Mouse (Mus musculus): ENCODE measurements around the gene Hydin. TPM values are rescaled to one million over a fixed set of nuclear protein-coding genes. Genes with fewer than 3 reads are reported as not detected.

Gene Hydin
- total and polyA plus RNA-seq, 3 experiments, result 9.5 to 17.3 (median 9.8) TPM

GRCm38 (mm10) chr8:110319586-110319985 is 52.8 kb downstream of the Hydin start:
- H3K27ac ChIP-seq (ENCODE audit: insufficient read depth, low read depth), result no peak overlapping the region
- no peaks in the 10 kb centered on the region for H3K79me2 ChIP-seq (replicated peaks; ENCODE audit: control insufficient read depth, extremely low read depth, insufficient read depth, poor library complexity, severe bottlenecking)
- dilution Hi-C loops (cut with MboI; ENCODE audit: extremely low pct_ligation_motif_present, extremely low pct_unique_long_range_greater_than_20kb, low sequenced_read_pairs), result no loop called here
- no peaks in the 10 kb centered on the region for H3K36me3 ChIP-seq (replicated peaks in 1 of 2; ENCODE audit: control insufficient read depth in 1 of 2, insufficient read depth in 1 of 2, low read length in 1 of 2)
- peaks cover 8 to 12% of the 10 kb centered on the region in 2 experiments for H3K4me1 ChIP-seq (ENCODE audit: control insufficient read depth in 1 of 2, insufficient read depth in 2 of 2)
- DNase-seq (ENCODE audit: extremely low read depth), result no peak
- in situ Hi-C loops (cut with MboI; ENCODE audit: low pct_ligation_motif_present, low pct_unique_long_range_greater_than_20kb, low sequenced_read_pairs), result no loop called here
- no peaks in the 10 kb centered on the region for H3K27me3 ChIP-seq (replicated peaks)
- no peaks in the 10 kb centered on the region for H3K9me3 ChIP-seq (replicated peaks; ENCODE audit: low read length)
- no peak overlapping the region for H3K4me3 ChIP-seq (replicated peaks in 1 of 3; ENCODE audit: low read depth in 2 of 3, low read length in 2 of 3, poor library complexity in 1 of 3)
- H3K9ac ChIP-seq (ENCODE audit: insufficient read depth, low read depth), result no peak overlapping the region
- TF ChIP-seq TCF12 (IDR thresholded peaks at IDR 0.05; ENCODE audit: low read depth, low read length), result no peak
- TF ChIP-seq GABPA (IDR thresholded peaks at IDR 0.05; ENCODE audit: insufficient replicate concordance, low read depth, low read length), result no peak
- TF ChIP-seq POLR2AphosphoS2 (IDR thresholded peaks at IDR 0.05; ENCODE audit: low read depth, low read length), result no peak
- no peak for TF ChIP-seq MAFK (IDR thresholded peaks at IDR 0.05; ENCODE audit: insufficient replicate concordance, low read length)
- no peak for TF ChIP-seq SMC3 (IDR thresholded peaks at IDR 0.05; ENCODE audit: low read depth, low read length)
- TF ChIP-seq ZKSCAN1 (IDR thresholded peaks at IDR 0.05; ENCODE audit: borderline replicate concordance, low read depth, low read length), result no peak
- no peak for TF ChIP-seq USF1 (IDR thresholded peaks at IDR 0.05; ENCODE audit: low read depth, low read length)
- TF ChIP-seq EP300 (IDR thresholded peaks at IDR 0.05; ENCODE audit: low read length), result no peak
- TF ChIP-seq ZC3H11A (IDR thresholded peaks at IDR 0.05; ENCODE audit: low read depth, low read length), result no peak
- TF ChIP-seq TBP (conservative IDR thresholded peaks at IDR 0.05; ENCODE audit: low read depth, low read length), result no peak
- no peak for TF ChIP-seq MXI1 (IDR thresholded peaks at IDR 0.05; ENCODE audit: low read depth, low read length)
- H3K4me2 ChIP-seq (ENCODE audit: insufficient read depth, low read depth, poor library complexity, severe bottlenecking), result no peak overlapping the region

DNA sequence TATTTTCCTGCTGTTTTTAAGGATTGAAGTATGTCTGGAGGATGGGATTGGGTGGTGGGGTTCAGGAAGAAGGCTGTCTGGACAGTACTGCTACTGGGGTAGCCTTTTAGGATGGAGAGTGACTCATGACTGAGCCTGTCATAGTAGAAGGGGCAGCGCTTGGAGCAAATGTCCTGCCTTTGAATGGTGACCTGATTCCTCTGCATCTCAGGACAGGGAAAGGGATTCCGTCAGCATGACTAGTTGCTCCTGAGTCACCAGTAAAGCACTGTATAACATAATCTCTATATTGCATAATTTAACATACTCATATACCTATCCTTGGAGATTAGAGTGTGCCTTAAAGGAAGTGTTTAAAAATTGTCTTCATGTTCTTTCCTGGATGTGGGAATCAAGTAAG is 54.7 kb downstream of the Hydin start:
- no peaks in the 10 kb centered on the region for H3K9me3 ChIP-seq (replicated peaks; ENCODE audit: low read length)
- in situ Hi-C loops (cut with MboI; ENCODE audit: low pct_ligation_motif_present, low pct_unique_long_range_greater_than_20kb, low sequenced_read_pairs), result no loop called here
- H3K36me3 ChIP-seq (replicated peaks in 1 of 2; ENCODE audit: control insufficient read depth in 1 of 2, insufficient read depth in 1 of 2, low read length in 1 of 2), result no peaks in the 10 kb centered on the region
- dilution Hi-C loops (cut with MboI; ENCODE audit: extremely low pct_ligation_motif_present, extremely low pct_unique_long_range_greater_than_20kb, low sequenced_read_pairs), result no loop called here
- no peak overlapping the region for H3K4me3 ChIP-seq (replicated peaks in 1 of 3; ENCODE audit: low read depth in 2 of 3, low read length in 2 of 3, poor library complexity in 1 of 3)
- no peaks in the 10 kb centered on the region for H3K27me3 ChIP-seq (replicated peaks)
- no peaks in the 10 kb centered on the region for H3K79me2 ChIP-seq (replicated peaks; ENCODE audit: control insufficient read depth, extremely low read depth, insufficient read depth, poor library complexity, severe bottlenecking)
- H3K9ac ChIP-seq (ENCODE audit: insufficient read depth, low read depth), result no peak overlapping the region
- H3K4me1 ChIP-seq (ENCODE audit: control insufficient read depth in 1 of 2, insufficient read depth in 2 of 2), result peaks cover 8 to 16% of the 10 kb centered on the region in 2 experiments
- no peak overlapping the region for H3K27ac ChIP-seq (ENCODE audit: insufficient read depth, low read depth)
- no peak overlapping the region; the same call in 1 of the 2 replicates for H3K4me2 ChIP-seq (ENCODE audit: insufficient read depth, low read depth, poor library complexity, severe bottlenecking)
- no peak for DNase-seq (ENCODE audit: extremely low read depth)
- TF ChIP-seq UBTF (IDR thresholded peaks at IDR 0.05; ENCODE audit: low read depth, low read length), result no peak
- no peak for TF ChIP-seq ZMIZ1 (IDR thresholded peaks at IDR 0.05; ENCODE audit: low read depth, low read length)
- no peak for TF ChIP-seq USF1 (IDR thresholded peaks at IDR 0.05; ENCODE audit: low read depth, low read length)
- no peak for TF ChIP-seq TBP (conservative IDR thresholded peaks at IDR 0.05; ENCODE audit: low read depth, low read length)

All from CH12.LX (cell line).